Mouse (Mus musculus): ENCODE data around the gene Arhgef40.

Arhgef40 gene

GRCm38 (mm10) chr14:51984247-51985231 is at the start of gene Arhgef40:
TSS of gene Arhgef40 (plus strand) at chr14:51984719.
- peak; percentile 54 to 65 for DNase-seq

- DNase-seq = no peak
These were observed 45.5 kb upstream of the Arhgef40 start for GRCm38 (mm10) chr14:51939005-51939404.

GRCm38 (mm10) chr14:51940944-51941560 is 43.5 kb upstream of the Arhgef40 start:
- DNase-seq = no peak

- DNase-seq = no peak
These were observed 42.9 kb upstream of the Arhgef40 start for GRCm38 (mm10) chr14:51941577-51941976.

- no peak for DNase-seq
These were observed 42.3 kb upstream of the Arhgef40 start for GRCm38 (mm10) chr14:51942236-51942635.

GRCm38 (mm10) chr14:51943336-51943735 is 41.2 kb upstream of the Arhgef40 start:
- DNase-seq = no peak

- DNase-seq = no peak
These were observed 24.2 kb upstream of the Arhgef40 start for GRCm38 (mm10) chr14:51960316-51960715.

- no peak for DNase-seq
These were observed 17.1 kb upstream of the Arhgef40 start for GRCm38 (mm10) chr14:51967400-51967799.

GRCm38 (mm10) chr14:51979252-51979651 is 5.3 kb upstream of the Arhgef40 start:
- DNase-seq = no peak

GRCm38 (mm10) chr14:51983251-51983650 is 1.3 kb upstream of the Arhgef40 start:
- DNase-seq = no peak

- DNase-seq = peak in 1 of 2 experiments; percentile 2
These were observed 668 bp upstream of the Arhgef40 start for GRCm38 (mm10) chr14:51983855-51984246.

GRCm38 (mm10) chr14:51985301-51986152 is 1.0 kb downstream of the Arhgef40 start:
- peak; percentile 55 to 59 for DNase-seq

- DNase-seq = no peak
These were observed 1.6 kb downstream of the Arhgef40 start for GRCm38 (mm10) chr14:51986153-51986505.

GRCm38 (mm10) chr14:51987177-51987576 is 2.7 kb downstream of the Arhgef40 start:
- no peak for DNase-seq

- DNase-seq = peak in 1 of 2 experiments; percentile 5
These were observed 4.2 kb downstream of the Arhgef40 start for GRCm38 (mm10) chr14:51988731-51989130.

GRCm38 (mm10) chr14:51989461-51989970 is 5.0 kb downstream of the Arhgef40 start:
- no peak for DNase-seq

- no peak for DNase-seq
These were observed 9.9 kb downstream of the Arhgef40 start for GRCm38 (mm10) chr14:51994453-51994852.

- no peak for DNase-seq
These were observed 10.8 kb downstream of the Arhgef40 start for GRCm38 (mm10) chr14:51995219-51995871.

- peak in 1 of 2 experiments; percentile 2 for DNase-seq
These were observed 11.8 kb downstream of the Arhgef40 start for GRCm38 (mm10) chr14:51996231-51996841.

- DNase-seq = no peak
These were observed 12.3 kb downstream of the Arhgef40 start for GRCm38 (mm10) chr14:51996866-51997265.

- DNase-seq = no peak
These were observed 13.0 kb downstream of the Arhgef40 start for GRCm38 (mm10) chr14:51997483-51997882.
